Mouse (Mus musculus) G1E (cell line): ENCODE results near the gene Slc46a1. TPM values are rescaled to one million over a fixed set of nuclear protein-coding genes. Genes with fewer than 3 reads are reported as not detected.
A peak's percentile ranks its signal among the peaks of the same experiment; 100 is the strongest.

Experiments used
- ATAC-seq: 2 replicates; pipeline ENCODE4 v1.8.0; 2016; ENCODE audit warnings: mild to moderate bottlenecking; ENCODE audit not compliant: insufficient number of reproducible peaks, poor library complexity, low FRiP score, severe bottlenecking; ENCODE audit errors: extremely low read depth
- DNase-seq: peaks from one replicate; pipeline ENCODE4 v3.0.0; 2012; ENCODE audit warnings: low spot score
- H3K27me3 ChIP-seq: 2 replicates; pipeline ENCODE4 v1.6.1; 2012; ENCODE audit warnings: mild to moderate bottlenecking, low read length, inconsistent platforms; ENCODE audit not compliant: insufficient read depth
- H3K36me3 ChIP-seq: replicated peaks from 2 replicates; pipeline ENCODE3; 2012; ENCODE audit warnings: mild to moderate bottlenecking, inconsistent platforms
- H3K4me1 ChIP-seq: 2 replicates; pipeline ENCODE4 v1.6.1; 2012; ENCODE audit warnings: low read depth, low read length, inconsistent platforms, mixed read lengths; ENCODE audit not compliant: insufficient read depth
- H3K4me3 ChIP-seq: 2 replicates; pipeline ENCODE4 v1.5.1; 2012; ENCODE audit warnings: low read depth, mild to moderate bottlenecking, inconsistent platforms, low read length, moderate library complexity, mixed read lengths
- H3K9me3 ChIP-seq: replicated peaks from 2 replicates; pipeline ENCODE4 v1.6.1; 2012; ENCODE audit warnings: inconsistent platforms
- CTCF ChIP-seq: IDR thresholded peaks from 2 replicates; pipeline ENCODE4 v1.5.1; 2012; ENCODE audit warnings: low read depth, low read length, inconsistent platforms, mixed read lengths
- GATA1 ChIP-seq: IDR thresholded peaks from 2 replicates; pipeline ENCODE4 v1.6.1; 2012; ENCODE audit warnings: borderline replicate concordance, low read length, inconsistent platforms, mixed read lengths
- GATA2 ChIP-seq: IDR thresholded peaks from 2 replicates; pipeline ENCODE4 v1.6.1; 2012; ENCODE audit warnings: low read depth, low read length, inconsistent platforms, borderline replicate concordance
- POLR2AphosphoS5 ChIP-seq: IDR thresholded peaks from 2 replicates; pipeline ENCODE4 v1.6.1; 2012; ENCODE audit warnings: low read depth, low read length, inconsistent platforms; ENCODE audit not compliant: insufficient replicate concordance
- TAL1 ChIP-seq: conservative IDR thresholded peaks from 2 replicates; pipeline ENCODE4 v1.6.1; 2012; ENCODE audit warnings: low read depth, low read length, inconsistent platforms, mixed read lengths
- polyA plus RNA-seq: library from polyadenylated mRNA; stranded (reverse); fragments of >175 nt; gene quantifications from 2 replicates; pipeline ENCODE4 v1.2.3, GENCODE M21; 2012
- total RNA-seq, 2 experiments: library from RNA; stranded (forward) in 1 of 2; stranded (reverse) in 1 of 2; fragments of 200-1000 nt in 1 of 2; fragments of >200 nt in 1 of 2; fragmentation: Nextera tagmentation in 1 of 2; gene quantifications; 2 replicates each; pipeline ENCODE4 v1.2.3; 2014 to 2017

Gene Slc46a1
- total and polyA plus RNA-seq, 3 experiments = 0.11 TPM; not detected in 2

- no peaks in the 10 kb centered on the region for H3K9me3 ChIP-seq
- DNase-seq (no peak), ATAC-seq (no peak)
- H3K36me3 ChIP-seq = no peaks in the 10 kb centered on the region
- peaks cover 20% of the 10 kb centered on the region for H3K27me3 ChIP-seq
- TF ChIP-seq GATA1 (no peak), POLR2AphosphoS5 (no peak), TAL1 (no peak), GATA2 (no peak), CTCF (no peak)
- no peak overlapping the region for H3K4me3 ChIP-seq
- H3K4me1 ChIP-seq = no peaks in the 10 kb centered on the region
Observed at GRCm38 (mm10) chr11:78475289-78475688, 9.8 kb downstream of the Slc46a1 start.

DNA sequence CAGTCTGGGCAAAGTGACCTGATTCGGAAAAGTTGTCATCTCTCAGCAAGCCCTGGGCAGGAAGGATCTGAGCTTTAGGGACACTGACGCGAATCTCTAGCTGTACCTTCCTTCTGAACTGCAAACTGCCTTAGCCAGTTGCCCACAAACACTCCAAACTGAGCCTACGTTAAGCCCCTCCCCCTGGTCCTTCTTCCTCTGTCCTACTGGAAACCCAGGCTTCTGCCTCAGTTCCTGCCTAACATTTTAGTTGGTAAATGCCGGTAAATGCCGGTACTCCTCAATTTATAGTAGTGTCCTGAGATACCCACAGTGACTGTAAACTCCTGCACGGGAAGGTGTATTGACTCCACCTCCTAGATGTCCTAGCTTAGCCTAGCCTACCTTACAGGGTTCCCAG is 18.1 kb downstream of the Slc46a1 start:
- no peaks in the 10 kb centered on the region for H3K9me3 ChIP-seq
- no peak for TF ChIP-seq TAL1
- TF ChIP-seq CTCF = no peak
- no peak for TF ChIP-seq GATA1
- no peak for TF ChIP-seq GATA2
- TF ChIP-seq POLR2AphosphoS5 = no peak
- no peaks in the 10 kb centered on the region for H3K4me1 ChIP-seq
- no peak for ATAC-seq
- H3K36me3 ChIP-seq = no peaks in the 10 kb centered on the region
- no peak overlapping the region for H3K4me3 ChIP-seq
- no peak for DNase-seq
- H3K27me3 ChIP-seq = peaks cover 28% of the 10 kb centered on the region

DNA sequence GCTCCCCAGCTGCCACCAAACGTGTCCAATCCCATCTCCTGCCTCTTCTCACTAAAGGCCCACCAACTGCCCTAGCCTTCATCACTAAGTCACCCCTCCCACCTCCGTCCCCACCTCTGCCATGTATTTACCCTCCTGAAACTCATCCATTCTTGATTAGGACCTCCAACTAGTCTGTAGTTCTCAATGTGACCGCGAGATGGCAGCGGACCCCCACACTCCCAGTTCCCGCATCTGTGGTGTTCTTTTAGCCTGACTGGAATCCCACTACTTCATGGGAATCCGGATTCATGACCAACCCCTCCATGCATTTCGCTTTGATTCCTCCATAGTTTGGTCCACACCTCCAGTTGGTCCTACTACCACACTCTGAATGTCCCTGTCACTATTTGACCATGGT is 22.7 kb downstream of the Slc46a1 start:
- peak; percentile 54 for TF ChIP-seq CTCF
- TF ChIP-seq GATA2 = no peak
- peak; percentile 68 for DNase-seq
- Histone ChIP-seq H3K27me3 (peaks cover 33% of the 10 kb centered on the region), H3K4me1 (no peaks in the 10 kb centered on the region; the same call in 1 of the 2 replicates), H3K4me3 (no peak overlapping the region), H3K36me3 (no peaks in the 10 kb centered on the region), H3K9me3 (no peaks in the 10 kb centered on the region)
- ATAC-seq = no peak

- no peaks in the 10 kb centered on the region for H3K9me3 ChIP-seq
- no peaks in the 10 kb centered on the region for H3K36me3 ChIP-seq
- peak overlapping the region; percentile 13; the same call in 1 of the 2 replicates for H3K4me3 ChIP-seq
- TF ChIP-seq POLR2AphosphoS5 (no peak), GATA1 (no peak), TAL1 (no peak), CTCF (no peak), GATA2 (no peak)
- ATAC-seq = no peak
- peaks cover 28% of the 10 kb centered on the region for H3K27me3 ChIP-seq
- no peak for DNase-seq
- no peaks in the 10 kb centered on the region; the same call in 1 of the 2 replicates for H3K4me1 ChIP-seq
Observed at GRCm38 (mm10) chr11:78490781-78491241, 25.3 kb downstream of the Slc46a1 start.

DNA sequence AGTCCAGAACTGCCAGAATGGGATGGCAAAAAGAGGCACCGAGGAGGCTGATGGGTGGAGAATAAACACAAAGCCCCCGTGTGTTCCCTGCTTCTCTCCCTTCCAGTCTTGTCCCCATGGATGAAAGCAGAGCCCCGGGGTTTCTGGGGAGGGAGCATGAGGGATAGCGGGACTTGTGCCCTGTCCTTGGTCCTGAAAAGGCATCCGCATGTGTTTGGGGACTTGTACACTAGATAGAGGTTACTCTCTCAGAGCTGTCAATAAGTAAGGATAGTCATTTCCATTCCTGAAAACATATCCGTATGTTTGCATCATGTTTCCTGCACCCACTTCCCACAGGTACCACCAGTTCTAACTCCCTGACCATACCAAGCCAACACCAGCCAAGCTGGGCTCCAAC is 30.4 kb downstream of the Slc46a1 start:
- TF ChIP-seq GATA2 (no peak), POLR2AphosphoS5 (no peak), CTCF (no peak), GATA1 (no peak), TAL1 (no peak)
- DNase-seq = peak; percentile 52
- Histone ChIP-seq H3K4me1 (peaks cover 21% of the 10 kb centered on the region), H3K4me3 (no peak overlapping the region), H3K27me3 (peaks cover 49% of the 10 kb centered on the region), H3K9me3 (no peaks in the 10 kb centered on the region), H3K36me3 (no peaks in the 10 kb centered on the region)
- no peak for ATAC-seq

- H3K27me3 ChIP-seq = peaks cover 51% of the 10 kb centered on the region
- H3K9me3 ChIP-seq = no peaks in the 10 kb centered on the region
- DNase-seq (no peak), ATAC-seq (no peak)
- H3K4me3 ChIP-seq = peak overlapping the region; percentile 64; the same call in 1 of the 2 replicates
- H3K4me1 ChIP-seq = peaks cover 21% of the 10 kb centered on the region
- H3K36me3 ChIP-seq = no peaks in the 10 kb centered on the region
- no peak for TF ChIP-seq POLR2AphosphoS5
- TF ChIP-seq GATA1 = no peak
- no peak for TF ChIP-seq TAL1
- TF ChIP-seq GATA2 = no peak
- TF ChIP-seq CTCF = no peak
Observed at GRCm38 (mm10) chr11:78497071-78497541, 31.6 kb downstream of the Slc46a1 start.
